ENCODE assay signal across 9 mouse cellular contexts in genomic region chr17:84037580-84038304, GRCm38 (mm10).
DNase-seq lines count a peak whose midpoint lies in the region; ATAC-seq lines count a peak whose summit lies in the region.
"Had no signal": no experiment of that assay in that cellular context is flagged by ENCODE, and none has a peak within 500 bp of the region (broad histone marks: within the 10 kb centered on the region; RNA-seq: fewer than 3 reads in every experiment).

No protein-coding gene starts in this region.

- H3K27ac ChIP-seq in limb, embryonic 13.5 days, result peak overlapping the region; percentile 81; the same call in 1 of the 2 replicates

- intact Hi-C loops in heart, postnatal 25 days (cut with DNase I), result no loop called here

- no peak overlapping the region for H3K4me3 ChIP-seq in limb, embryonic 13.5 days
- H3K4me3 ChIP-seq: erythroblast, embryonic 14.5 days had no signal

- WGBS in limb, embryonic 13.5 days, result 41% methylated on average over 11 of the region's 11 CpGs

- H3K4me2 ChIP-seq in limb, embryonic 13.5 days (replicated peaks), result no peak overlapping the region

- ATAC-seq in limb, embryonic 13.5 days (ENCODE audit: low FRiP score, low read depth), result peak; percentile 37

- H3K9ac ChIP-seq in limb, embryonic 13.5 days, result 0 out of 2 replicates have a peak overlapping the region, but pooled peaks have one; percentile 21

- H3K4me1 ChIP-seq in limb, embryonic 13.5 days, result peaks cover 49% of the 10 kb centered on the region

- H3K27me3 ChIP-seq in limb, embryonic 13.5 days, result no peaks in the 10 kb centered on the region

- H3K9me3 ChIP-seq in limb, embryonic 13.5 days, result peaks cover 7% of the 10 kb centered on the region; the same call in 1 of the 2 replicates

- DNase-seq in testis, postnatal 10 days (ENCODE audit: low spot score), result peak; percentile 67
- no peak for DNase-seq in testis, postnatal 14 days (ENCODE audit: low spot score)
- peak; percentile 36 for DNase-seq in heart, postnatal 25 days (ENCODE audit: low spot score)
- no peak for DNase-seq in retina, postnatal 1 day
- DNase-seq in MN1 (ENCODE audit: low spot score), result no peak
- DNase-seq in natural killer cell, adult 2 months (ENCODE audit: low spot score in 2 of 2), result no peak
- DNase-seq: right cerebral cortex, postnatal 14 days had no signal

- no peaks in the 10 kb centered on the region for H3K36me3 ChIP-seq in limb, embryonic 13.5 days

Comparison
In these comparisons a context has a peak if more than half of its experiments do, and no peak if none do; other contexts are left out.
1. DNase-seq: peak in testis, postnatal 10 days (single experiment) and heart, postnatal 25 days (single experiment); none in testis, postnatal 14 days (single experiment), retina, postnatal 1 day (single experiment), MN1 (single experiment) and natural killer cell, adult 2 months (0 of 2).